Mouse (Mus musculus): ENCODE measurements at regions not wholly inside any gene's neighbourhood (a gene's known extent, or its start where the extent isn't known, plus 50 kb on each side); places are given as distances from the start of the nearest gene placed in this dataset.

DNA sequence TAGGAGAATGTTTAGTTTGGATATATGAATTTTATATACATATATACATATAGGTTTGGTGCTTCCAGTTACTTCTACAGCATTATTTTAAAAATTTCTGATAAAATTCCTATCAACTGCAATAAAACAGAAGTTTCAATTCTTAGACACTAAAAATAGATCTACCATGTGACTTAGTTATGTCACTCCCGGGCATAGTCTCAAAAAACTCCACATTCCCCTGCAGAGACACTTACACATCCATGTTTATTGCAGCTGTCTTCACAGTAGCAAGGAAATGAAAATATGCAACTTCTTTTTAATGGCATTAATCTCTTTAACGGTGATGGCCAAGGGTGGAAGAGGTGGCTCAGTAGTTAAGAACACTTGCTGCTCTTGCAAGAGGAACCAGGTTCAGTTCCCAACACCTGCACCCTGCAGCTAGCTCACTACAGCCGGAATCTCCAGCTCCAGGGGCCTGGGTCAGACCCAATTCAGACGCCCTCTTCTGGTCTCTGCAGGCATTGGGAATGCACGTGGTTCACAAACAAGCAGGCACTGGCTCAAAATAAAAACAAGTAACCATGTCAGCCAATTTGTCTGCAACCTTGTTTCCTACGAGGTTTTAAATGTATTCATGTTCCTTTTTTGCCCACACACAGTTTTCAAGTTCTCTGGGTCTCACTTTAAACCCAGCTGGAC is 204.4 kb downstream of the Adra2a start:
- no peak for DNase-seq

DNA sequence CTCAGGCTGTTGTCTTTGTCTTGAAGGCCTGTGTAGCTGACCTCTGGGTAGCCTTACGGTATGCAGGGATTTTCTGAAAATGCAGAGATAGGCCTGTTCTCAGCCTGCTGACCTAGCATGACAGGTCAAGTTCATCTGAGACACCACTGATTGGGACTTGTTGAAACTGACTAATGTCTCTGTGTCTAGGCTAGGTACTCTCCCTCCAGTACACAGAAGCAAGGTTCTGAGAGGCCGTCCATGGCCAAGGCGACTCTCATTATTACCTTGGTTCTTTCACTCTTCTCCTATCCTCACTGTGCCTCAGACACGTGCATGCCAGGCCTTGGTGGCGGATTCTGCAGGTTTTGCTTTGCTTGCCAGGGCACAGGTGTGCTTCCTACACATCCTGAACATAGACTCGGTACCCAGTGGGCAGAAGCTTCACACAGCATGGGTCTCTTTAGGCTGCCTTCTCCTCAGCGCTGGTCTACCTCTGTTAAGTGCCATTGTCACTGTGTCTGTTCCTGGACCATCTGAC is 208.3 kb downstream of the Adra2a start:
- DNase-seq: no peak

DNA sequence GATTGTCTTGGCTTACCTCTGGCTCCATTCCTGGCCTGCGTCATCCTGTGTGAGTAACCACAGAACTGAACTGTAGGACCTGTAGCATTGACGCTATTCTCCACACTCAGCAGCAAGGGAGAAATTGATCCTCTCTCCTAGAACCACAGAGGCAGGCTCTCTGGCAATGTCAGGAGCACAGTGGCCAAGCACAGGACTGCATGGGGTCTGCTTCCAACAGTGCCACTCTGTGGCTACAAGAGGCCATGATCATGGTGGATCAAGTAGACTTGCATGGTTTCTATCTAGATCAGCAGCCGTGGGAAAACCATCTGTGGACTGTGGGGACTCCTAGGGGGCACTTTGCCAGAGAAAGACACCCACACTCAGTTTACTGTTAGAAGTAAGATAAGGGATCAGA is 213.9 kb downstream of the Adra2a start:
- DNase-seq: no peak

DNA sequence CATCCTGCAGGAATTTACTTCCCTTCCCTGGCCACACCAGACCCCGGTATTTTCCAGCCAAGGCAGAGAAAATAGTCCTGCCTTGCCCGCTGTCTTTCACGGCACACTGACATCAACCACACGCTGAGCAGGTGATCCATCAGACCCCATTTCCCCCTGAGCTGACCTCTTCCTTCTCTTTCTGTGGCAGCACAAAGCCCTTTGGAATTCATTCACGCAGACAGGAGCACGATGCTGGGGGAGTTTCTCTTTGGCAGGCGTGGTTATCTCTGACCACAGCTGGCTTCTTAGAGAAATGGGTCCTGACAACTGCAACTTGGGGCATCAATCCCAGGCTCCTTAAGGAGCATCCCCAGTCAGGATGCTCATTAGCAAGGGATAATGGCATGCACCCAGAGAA is 215.2 kb downstream of the Adra2a start:
- DNase-seq: no peak

DNA sequence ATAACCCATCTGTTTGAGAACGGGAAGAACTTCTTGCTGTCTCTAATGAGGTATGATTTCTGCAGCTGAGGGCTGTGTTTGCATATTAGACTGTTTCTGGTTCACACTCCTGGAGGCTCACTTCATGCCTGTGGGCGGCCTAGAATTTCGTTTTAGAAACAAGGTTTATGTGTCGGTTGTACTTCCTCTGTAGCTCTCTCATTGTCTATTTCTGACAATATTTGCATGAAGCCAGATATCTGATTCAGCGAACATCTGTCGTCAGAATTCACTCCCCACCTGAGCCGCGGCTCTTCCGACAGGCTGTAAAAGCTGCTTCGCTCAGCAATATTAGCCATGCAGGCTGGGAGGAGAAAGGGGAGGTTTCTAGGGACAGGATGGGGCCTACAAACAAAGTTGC is 233.4 kb downstream of the Adra2a start:
- DNase-seq: no peak

DNA sequence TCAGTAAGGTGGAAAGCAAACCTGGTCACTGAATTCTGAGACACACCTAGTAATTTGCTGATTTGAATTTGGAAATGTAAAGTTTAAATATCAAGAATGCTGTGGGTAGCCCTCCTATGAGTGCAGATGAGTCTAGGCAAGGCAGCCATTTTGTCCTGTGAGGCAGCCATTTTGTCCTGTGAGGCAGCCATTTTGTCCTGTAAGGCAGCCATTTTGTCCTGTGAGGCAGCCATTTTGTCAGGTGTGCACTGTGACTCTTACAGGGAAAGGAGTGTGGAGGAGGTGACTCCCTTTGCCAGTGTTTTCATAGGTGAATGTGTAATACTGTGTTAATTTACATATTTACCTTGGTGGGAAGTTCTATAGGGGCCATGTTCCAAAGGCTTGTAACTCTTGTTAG is 241.5 kb downstream of the Adra2a start:
- DNase-seq: no peak

DNA sequence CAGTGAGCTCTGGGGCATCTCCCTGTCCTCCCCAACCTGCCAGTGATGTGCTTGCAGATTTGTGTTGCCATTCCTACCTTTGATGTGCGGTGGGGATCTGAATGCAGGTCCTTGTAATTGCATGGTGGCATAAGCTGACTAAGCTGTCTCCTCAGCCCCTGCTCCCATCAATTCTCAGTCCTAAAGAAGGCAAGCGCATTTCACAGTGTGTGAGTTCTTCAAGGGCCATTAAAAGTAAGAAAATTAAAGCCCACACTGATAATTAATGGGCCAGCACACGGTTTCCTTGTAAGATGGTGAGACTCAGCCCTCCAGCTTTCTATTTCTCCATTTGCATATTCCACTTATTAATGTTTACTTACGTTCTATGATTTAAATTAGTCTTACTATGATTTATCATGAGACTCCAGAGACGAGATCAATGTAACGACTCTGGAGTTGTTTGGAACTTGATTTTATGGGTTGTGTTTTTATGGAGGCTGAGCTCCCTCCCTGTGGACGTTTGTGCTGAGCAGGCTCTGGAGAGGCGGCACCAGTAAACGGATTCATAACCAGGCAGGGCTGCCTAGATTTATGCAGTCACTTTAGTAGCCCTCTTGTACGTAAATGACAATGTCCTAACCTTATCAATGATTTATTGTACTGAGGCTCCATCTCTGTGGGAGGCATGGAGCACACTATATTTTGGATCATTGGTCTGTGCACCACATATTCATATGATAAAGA is 253.9 kb downstream of the Adra2a start:
- DNase-seq: no peak

DNA sequence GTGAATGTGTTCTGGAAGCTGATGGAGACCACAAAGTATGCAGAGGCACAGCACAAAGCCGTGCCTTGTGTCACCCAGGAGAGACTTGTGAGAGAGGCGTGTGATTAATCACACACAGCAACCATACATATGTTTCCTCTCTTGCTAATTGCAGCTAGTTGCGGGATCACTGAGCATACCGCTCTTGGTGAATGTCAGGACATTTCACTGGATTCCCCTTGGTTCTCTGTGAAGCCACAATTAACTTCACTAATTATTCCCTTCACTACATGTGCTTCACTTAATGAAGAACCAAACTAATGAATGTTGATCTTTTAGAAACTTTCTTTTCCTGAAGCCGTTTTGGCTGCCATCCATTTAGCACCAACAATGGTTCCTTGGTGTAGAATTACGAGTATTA is 267.3 kb downstream of the Adra2a start:
- no peak for DNase-seq

DNA sequence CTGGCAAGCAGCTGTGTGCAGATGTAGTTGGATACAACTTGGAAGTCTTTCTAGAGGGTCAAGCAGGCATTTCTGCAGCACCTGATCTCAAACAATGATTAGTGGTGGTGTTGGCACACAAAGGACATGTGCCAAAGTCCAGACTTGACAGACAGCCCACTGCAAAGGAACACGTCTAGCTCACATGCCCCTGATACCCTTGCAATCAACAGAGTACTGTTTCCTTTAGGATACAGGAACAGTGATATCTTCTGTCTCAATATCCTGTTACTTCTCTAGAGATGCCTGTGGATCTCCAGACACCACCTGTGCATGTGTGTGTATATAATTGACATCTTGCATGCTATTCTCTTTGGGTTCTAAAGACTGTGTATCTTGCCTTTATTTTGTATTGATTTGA is 267.8 kb downstream of the Adra2a start:
- DNase-seq: no peak

DNA sequence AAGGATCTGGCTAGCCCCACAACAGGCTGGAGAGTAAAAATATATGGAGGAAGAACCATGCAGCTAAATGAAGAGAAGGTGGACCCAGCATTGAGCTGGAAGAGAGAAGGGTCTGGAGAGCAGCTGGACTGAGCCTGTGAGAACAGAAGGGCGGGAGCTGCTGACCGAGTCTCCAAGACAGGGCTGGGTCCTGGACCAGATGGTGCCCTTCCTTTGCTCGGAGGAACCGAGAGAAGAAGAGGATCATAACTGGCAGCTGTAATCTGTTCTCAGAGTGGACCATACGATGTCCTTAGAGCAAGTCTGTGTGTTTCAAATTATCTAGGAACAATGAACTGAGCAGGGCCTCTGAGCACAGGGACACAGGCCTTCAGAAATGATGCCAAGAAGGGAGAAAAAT is 279.3 kb downstream of the Adra2a start:
- DNase-seq: no peak

DNA sequence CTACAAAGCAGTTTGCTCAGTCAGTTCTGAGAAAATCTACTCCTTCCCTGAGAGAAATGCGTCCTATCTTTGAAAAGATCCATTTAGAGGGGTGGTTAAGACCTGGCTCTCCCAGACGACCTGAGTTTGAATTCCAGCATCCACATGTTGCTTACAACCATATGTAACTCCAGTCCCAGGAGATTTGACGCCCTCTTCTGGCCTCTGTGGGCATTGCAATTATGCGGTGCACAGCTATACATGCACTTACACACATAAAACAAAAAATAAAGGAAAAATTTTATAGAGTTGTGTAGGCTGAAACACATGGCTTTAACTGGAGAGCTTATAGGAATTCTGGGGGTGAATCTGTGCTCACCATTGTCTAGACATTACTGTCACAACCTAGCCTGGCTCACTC is 281.0 kb downstream of the Adra2a start:
- no peak for DNase-seq

DNA sequence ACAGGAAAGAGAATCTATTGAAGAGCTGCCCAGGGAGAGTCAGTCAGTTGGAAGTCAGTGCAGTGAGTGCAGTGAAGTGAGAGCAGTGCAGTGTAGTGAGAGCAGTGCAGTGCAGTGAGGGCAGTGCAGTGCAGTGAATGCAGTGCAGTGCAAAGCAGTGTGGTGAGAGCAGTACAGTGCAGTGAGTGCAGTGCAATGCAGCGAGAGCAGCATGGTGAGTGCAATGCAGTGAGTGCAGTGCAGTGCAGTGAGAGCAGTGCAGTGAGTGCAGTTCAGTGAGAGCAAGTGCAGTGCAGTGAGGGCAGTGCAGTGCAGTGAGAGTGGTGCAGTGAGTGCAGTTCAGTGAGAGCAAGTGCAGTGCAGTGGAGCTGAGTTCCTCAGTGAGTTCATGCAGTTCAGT is 288.2 kb downstream of the Adra2a start:
- DNase-seq: no peak

DNA sequence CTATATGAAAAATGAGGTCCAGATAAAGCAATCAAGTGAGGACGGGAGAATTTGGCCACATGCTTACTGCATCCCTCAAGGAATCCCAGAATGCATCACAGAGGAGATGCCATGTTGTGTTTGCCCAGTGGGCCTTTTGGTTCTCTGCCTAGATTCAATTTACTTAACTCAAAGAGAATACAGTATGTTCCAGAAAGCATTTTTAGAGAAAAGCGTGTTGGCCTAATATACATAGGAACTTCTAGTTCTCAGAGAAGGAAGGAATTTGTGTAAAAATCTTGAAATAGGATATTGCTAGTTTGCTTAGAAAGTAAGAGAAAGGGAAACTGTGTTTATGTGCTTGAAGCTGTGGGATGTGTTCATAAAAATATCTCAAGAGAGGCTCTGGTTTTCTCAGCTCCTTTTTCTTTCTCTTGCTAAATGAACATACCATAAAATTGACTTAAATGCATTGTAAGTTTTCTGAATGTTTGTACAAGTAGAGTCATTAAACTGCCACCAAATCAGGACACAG is 296.9 kb downstream of the Adra2a start:
- no peak for DNase-seq

DNA sequence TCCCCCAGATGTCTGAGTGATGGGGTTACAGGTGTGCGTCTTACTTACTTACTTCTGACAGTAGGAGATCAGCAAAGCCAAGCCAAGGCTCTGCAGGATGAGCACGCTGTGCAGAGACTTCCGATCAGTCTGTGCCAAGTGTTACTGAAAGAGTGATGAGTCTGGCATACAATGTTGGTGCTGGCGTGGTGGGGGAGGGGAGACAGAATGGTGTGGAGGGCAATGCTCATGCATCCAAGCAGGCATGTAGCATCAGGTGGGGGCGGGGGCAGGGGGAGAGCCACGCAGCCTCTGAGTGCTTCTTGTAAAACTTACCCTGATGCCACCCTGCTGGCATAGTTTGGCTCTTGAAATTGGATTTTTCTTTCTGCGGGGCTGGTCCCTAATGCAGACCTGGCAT is 315.8 kb downstream of the Adra2a start:
- DNase-seq: no peak

DNA sequence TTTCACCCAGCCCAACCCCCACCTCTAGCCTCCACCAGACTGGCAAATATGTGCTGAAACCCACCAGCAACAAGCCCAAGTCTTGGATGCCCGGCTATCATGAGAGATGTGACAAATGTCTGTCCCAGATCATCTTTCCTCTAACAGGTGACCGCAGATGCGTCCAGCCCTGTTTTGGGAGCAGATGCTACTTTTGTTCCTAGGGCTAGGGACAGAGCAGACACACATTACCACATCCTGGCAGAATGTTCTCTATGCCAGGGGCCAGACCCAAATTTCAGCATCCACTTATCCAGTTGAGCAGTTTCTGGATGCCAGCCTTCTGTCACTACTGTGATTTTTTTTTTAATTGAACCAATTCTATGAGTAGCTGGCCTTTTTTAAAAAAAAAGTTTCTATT is 316.7 kb downstream of the Adra2a start:
- DNase-seq: no peak

DNA sequence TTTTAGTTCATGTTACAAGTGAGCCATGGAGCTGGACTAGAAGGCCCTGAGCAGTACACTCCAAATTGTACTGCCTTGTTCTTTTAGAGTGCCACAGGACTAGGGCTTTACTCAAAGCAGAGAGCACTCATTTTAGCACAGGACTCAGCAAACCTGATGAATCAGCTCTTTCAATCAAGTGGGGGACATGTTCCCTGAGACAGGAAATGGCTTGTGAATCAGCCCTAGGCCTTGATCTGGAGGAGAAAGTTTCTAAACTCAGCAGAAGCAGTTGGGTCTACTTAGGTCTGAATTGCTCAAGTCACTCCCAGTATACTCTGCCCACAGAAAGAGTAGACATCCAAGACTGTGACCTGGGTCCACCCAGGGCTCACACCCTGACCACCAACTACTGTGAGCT is 341.1 kb downstream of the Adra2a start:
- DNase-seq: no peak

DNA sequence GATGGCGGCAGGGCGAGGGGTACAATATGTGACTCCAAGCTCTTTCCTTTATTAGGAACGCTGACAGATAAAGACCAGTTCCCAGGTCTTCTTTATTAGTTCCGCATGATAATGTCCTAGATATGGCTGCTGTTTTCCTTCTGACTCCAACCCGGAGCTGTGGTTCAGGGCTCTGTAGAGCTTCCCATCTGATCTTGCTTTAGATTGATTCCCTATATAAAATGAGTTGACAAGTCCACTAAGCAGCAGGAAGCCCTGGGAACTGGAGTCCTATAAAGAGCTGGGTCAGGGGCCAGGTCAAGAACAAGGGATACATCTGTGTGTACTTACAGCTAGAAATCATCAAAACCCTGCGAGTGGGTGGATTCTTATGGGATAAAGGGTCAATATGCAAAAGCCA is 347.5 kb downstream of the Adra2a start:
- DNase-seq: no peak

DNA sequence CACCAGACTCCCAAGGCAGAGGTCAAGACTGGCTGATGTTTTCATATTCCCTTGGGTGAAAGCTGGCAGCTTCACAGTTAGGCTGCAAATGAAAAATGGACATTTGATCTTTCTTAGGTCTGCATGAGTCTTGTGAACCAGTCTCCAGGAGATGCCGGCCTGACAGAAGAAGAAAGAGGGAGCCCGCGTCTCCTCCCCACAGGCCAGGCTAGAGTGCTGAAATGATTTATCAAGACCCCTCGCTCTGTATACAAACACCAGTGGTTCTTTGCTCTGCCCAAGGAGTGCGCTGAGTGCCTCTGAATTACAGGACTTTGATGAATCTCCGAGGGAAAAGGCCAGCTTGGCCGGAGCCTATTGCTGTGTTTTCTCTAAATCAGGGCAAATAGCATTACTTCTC is 355.7 kb downstream of the Adra2a start:
- DNase-seq: no peak

DNA sequence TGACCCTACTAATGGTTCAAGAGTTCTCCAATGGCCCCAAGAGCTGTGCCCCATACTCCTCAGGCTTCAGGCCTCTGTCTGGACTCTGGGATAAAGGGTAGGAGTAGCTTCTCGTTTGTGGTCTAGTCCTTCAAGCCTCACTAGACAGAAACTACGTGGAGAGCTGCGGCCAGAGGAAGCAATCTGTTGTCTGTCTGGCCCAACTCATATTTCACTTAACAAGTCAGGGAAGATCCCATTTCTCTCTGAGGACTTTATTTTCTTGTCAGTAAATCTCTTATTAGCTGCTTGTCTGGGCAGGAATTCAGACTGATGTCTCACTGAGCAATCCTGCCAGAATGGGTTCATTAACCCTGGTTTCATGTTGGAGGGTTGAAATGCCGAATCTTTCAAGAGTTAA is 364.0 kb downstream of the Adra2a start:
- DNase-seq: no peak

DNA sequence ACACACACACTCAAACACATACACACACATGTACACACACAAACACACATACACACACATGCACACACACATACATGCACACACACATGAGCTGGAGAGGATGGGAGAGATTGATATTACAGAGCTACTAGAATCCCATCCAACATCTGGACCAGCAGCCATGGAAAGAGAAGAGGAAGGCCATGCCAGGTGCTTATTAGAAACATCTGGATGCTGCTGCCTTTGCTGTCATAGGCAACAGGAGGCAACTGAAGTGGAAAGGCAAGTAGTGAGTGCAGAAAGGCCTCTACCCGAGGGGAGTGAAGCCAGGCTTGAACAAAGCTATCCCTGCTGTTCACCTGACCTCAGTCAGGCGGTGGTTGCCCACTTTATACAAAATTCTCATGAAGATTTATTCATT is 385.1 kb downstream of the Adra2a start:
- no peak for DNase-seq

DNA sequence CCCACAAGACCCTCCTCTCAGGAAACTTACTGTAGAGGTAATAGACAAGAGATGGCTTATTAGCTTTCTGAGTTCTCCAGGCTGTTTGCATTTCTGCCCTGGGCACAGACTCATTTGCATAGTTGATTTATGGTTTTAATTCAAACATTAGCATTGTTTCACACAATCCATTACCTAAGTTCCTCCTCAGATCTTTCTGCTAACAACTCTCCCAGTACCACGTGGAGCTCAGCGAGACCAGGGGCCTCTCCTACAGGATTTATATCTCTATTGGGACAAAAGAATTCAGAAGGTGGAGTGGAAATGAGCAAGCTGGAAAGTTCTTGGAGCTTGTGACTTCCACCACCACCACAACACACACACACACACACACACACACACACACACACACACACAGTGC is 396.8 kb downstream of the Adra2a start:
- no peak for DNase-seq

DNA sequence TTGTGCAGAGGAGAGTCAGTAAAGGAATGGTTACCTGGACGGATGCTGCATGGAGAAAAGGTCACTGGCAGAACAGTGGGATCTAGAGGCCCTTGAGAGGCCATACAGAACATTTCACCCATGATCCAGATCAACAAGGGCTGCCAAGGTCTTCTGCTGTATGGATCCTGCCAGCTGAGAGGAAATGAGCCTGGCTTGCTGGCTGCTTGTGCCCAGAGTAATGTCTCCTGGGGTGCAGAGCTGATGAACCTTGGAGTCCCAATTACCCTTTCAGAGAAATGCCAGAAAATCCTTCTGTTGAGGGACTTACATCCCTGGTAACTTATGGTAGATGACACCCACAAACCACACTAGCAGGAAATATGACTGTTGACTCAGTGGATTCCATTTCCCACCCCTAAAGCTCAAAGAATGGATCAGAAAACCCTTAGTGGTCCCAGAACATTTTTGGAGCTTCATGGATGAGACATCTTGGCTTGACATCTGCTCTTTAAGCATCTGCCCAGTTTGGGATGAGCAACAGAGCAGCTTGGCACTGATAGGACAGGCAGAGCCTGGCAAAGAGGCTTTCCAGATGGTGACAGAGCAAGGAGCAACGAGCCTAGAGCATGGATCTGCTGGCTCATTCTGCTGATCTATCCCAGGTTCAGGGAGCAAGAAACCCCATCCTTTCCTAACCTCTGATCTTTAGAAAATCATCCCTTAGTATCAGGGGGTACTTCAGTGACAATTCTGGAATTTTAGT is 416.6 kb downstream of the Adra2a start:
- DNase-seq: no peak

DNA sequence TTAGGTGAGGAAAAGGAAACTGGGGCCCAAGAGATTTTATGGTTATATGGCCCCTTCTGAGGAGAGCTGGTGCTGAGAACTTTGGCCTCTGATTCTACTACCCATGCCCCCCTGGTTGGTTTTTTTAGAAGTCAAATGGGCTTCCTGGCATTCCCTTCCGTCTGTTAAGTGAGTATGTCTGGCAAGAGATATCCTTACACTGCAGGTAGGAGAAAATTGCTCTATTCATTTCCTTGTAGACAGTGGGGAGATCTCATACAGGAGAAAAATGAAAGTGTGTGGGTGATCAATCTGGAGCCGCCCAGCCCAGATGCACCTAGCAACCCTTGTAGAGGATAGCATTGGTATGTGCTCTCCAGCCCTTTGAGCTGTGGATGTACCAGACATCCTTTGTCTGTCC is 418.5 kb downstream of the Adra2a start:
- no peak for DNase-seq

DNA sequence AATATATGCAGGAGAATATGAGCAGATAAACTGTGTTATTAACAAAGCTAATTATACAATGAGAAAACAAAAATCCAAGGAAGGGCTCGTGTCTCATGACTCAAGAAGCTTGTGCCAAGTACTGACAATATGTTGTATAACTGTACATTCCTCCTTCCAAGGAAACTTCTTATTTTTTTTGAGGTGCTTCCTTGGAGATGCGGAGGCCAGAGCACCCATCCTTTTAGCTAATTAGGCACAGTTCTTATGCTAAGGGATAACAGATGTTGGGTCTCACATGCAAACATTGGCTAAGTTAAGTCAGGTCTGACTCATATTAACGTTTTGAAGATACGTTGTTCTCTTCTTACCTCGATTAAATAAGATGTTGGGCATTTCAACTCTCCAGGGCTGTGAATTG is 426.1 kb downstream of the Adra2a start:
- DNase-seq: no peak

All from cerebellum, adult 9-11 months (tissue).